In the genomic region with DNA sequence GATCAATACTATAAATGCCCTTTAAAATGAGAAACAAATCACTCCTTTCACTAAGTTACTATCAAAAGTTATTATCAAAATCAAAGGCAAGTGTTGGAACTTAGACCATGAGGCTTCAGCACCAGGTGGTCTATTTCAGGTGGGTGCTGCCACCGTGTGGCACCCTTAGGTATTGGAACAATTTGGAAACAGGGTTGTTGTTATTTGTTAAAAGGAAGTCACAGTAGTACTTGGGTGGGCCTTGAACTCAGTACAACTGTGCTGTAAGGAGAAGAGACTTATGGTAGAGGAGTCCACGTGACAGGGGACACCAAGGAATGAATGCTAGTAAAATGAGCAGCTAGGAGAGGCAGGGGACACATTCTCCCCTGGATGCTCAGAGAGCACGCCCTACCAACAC, we compare ENCODE assay signal across 9 mouse cellular contexts.
A peak's percentile ranks its signal among the peaks of the same experiment; 100 is the strongest.
DNase-seq lines count a peak whose midpoint lies in the region; ATAC-seq and TF ChIP-seq lines count a peak whose summit lies in the region.
"Had no signal": no experiment of that assay in that cellular context is flagged by ENCODE, and none has a peak within 500 bp of the region (broad histone marks: within the 10 kb centered on the region; RNA-seq: fewer than 3 reads in every experiment).

No protein-coding gene starts in this region.

- H3K4me3 ChIP-seq in kidney, embryonic 14.5 days (ENCODE audit: low read length) = no peak overlapping the region
- no peak overlapping the region for H3K4me3 ChIP-seq in CH12.LX (replicated peaks in 1 of 3; ENCODE audit: low read depth in 2 of 3, low read length in 2 of 3, poor library complexity in 1 of 3)
- H3K4me3 ChIP-seq in embryonic facial prominence, embryonic 14.5 days (ENCODE audit: low read depth, low read length) = no peak overlapping the region
- H3K4me3 ChIP-seq in thymus, adult 2 months (ENCODE audit: control insufficient read depth, insufficient read depth, low read length) = no peak overlapping the region
- H3K4me3 ChIP-seq: lung, embryonic 15.5 days had no signal

- H3K4me1 ChIP-seq in kidney, embryonic 14.5 days (ENCODE audit: control insufficient read depth, insufficient read depth, low read length) = no peaks in the 10 kb centered on the region
- H3K4me1 ChIP-seq in CH12.LX (ENCODE audit: control insufficient read depth in 1 of 2, insufficient read depth in 2 of 2) = peaks cover 0 to 5% of the 10 kb centered on the region in 2 experiments; a peak in 1 of 4 replicates
- no peaks in the 10 kb centered on the region for H3K4me1 ChIP-seq in embryonic facial prominence, embryonic 14.5 days (ENCODE audit: control insufficient read depth, insufficient read depth, low read length)
- no peaks in the 10 kb centered on the region for H3K4me1 ChIP-seq in thymus, adult 2 months (replicated peaks; ENCODE audit: control insufficient read depth, insufficient read depth, low read length)
- H3K4me1 ChIP-seq: lung, embryonic 15.5 days had no signal

- peak; percentile 64 to 79 for TF ChIP-seq CTCF in CH12.LX (conservative IDR thresholded peaks at IDR 0.05 in 1 of 2, IDR thresholded peaks at IDR 0.05 in 1 of 2; ENCODE audit: low read depth in 2 of 2, low read length in 2 of 2)
- no peak for TF ChIP-seq CTCF in thymus, adult 2 months (IDR thresholded peaks at IDR 0.05; ENCODE audit: borderline replicate concordance, control insufficient read depth, extremely low read depth, insufficient read depth, low read length, poor library complexity)

- TF ChIP-seq RAD21 in CH12.LX (IDR thresholded peaks at IDR 0.05; ENCODE audit: low read depth, low read length) = peak; percentile 78

- H3K9ac ChIP-seq in kidney, embryonic 14.5 days (ENCODE audit: low read depth, low read length) = no peak overlapping the region
- H3K9ac ChIP-seq in CH12.LX (ENCODE audit: insufficient read depth, low read depth) = no peak overlapping the region
- no peak overlapping the region for H3K9ac ChIP-seq in embryonic facial prominence, embryonic 14.5 days (ENCODE audit: low read depth, low read length)
- H3K9ac ChIP-seq: lung, embryonic 15.5 days had no signal

- in situ Hi-C loops in CH12.LX (cut with MboI; ENCODE audit: low pct_ligation_motif_present, low pct_unique_long_range_greater_than_20kb, low sequenced_read_pairs) = loop anchor here (5.0 to 10.0 kb wide), 3 partner anchors 102 to 307 kb away; no protein-coding TSS in a partner anchor

- H3K4me2 ChIP-seq in kidney, embryonic 14.5 days (replicated peaks; ENCODE audit: low read depth, low read length) = no peak overlapping the region
- no peak overlapping the region for H3K4me2 ChIP-seq in CH12.LX (ENCODE audit: insufficient read depth, low read depth, poor library complexity, severe bottlenecking)
- no peak overlapping the region for H3K4me2 ChIP-seq in embryonic facial prominence, embryonic 14.5 days (ENCODE audit: low read depth, low read length)
- H3K4me2 ChIP-seq: lung, embryonic 15.5 days had no signal

- peak; percentile 64 for DNase-seq in kidney, adult 18-20 months
- peak; percentile 56 for DNase-seq in CH12.LX (ENCODE audit: extremely low read depth)
- DNase-seq in adrenal gland, adult 2 months = peak; percentile 57
- DNase-seq in embryonic facial prominence, embryonic 14.5 days (ENCODE audit: low spot score) = peak; percentile 51
- peak; percentile 64 for DNase-seq in kidney, adult 9 months
- DNase-seq in thymus, adult 2 months = peak; percentile 75

- no peaks in the 10 kb centered on the region for H3K27me3 ChIP-seq in kidney, embryonic 14.5 days (ENCODE audit: control insufficient read depth, insufficient read depth, low read length)
- no peaks in the 10 kb centered on the region for H3K27me3 ChIP-seq in CH12.LX (replicated peaks)
- no peaks in the 10 kb centered on the region for H3K27me3 ChIP-seq in embryonic facial prominence, embryonic 14.5 days (replicated peaks; ENCODE audit: control insufficient read depth, insufficient read depth, low read length)
- H3K27me3 ChIP-seq in thymus, adult 2 months (ENCODE audit: control insufficient read depth, insufficient read depth, low read length) = no peaks in the 10 kb centered on the region
- H3K27me3 ChIP-seq: lung, embryonic 15.5 days had no signal

- H3K36me3 ChIP-seq in kidney, embryonic 14.5 days (ENCODE audit: control insufficient read depth, insufficient read depth, low read length) = peaks cover 13% of the 10 kb centered on the region; the same call in 1 of the 2 replicates
- H3K36me3 ChIP-seq in CH12.LX (replicated peaks in 1 of 2; ENCODE audit: control insufficient read depth in 1 of 2, insufficient read depth in 1 of 2, low read length in 1 of 2) = peaks cover 27 to 76% of the 10 kb centered on the region in 2 experiments
- peaks cover 7% of the 10 kb centered on the region; the same call in 1 of the 2 replicates for H3K36me3 ChIP-seq in embryonic facial prominence, embryonic 14.5 days (ENCODE audit: control insufficient read depth, insufficient read depth, low read length)
- no peaks in the 10 kb centered on the region for H3K36me3 ChIP-seq in thymus, adult 2 months (ENCODE audit: control insufficient read depth, insufficient read depth, low read length)

- no peak for TF ChIP-seq EP300 in CH12.LX (IDR thresholded peaks at IDR 0.05; ENCODE audit: low read length)

- dilution Hi-C loops in CH12.LX (cut with MboI; ENCODE audit: extremely low pct_ligation_motif_present, extremely low pct_unique_long_range_greater_than_20kb, low sequenced_read_pairs) = no loop called here

- no peaks in the 10 kb centered on the region for H3K9me3 ChIP-seq in kidney, embryonic 14.5 days (ENCODE audit: control insufficient read depth, low read length)
- no peaks in the 10 kb centered on the region for H3K9me3 ChIP-seq in CH12.LX (replicated peaks; ENCODE audit: low read length)
- H3K9me3 ChIP-seq in embryonic facial prominence, embryonic 14.5 days (ENCODE audit: control insufficient read depth, low read length) = no peaks in the 10 kb centered on the region
- H3K9me3 ChIP-seq: lung, embryonic 15.5 days had no signal

- no peaks in the 10 kb centered on the region for H3K79me2 ChIP-seq in CH12.LX (replicated peaks; ENCODE audit: control insufficient read depth, extremely low read depth, insufficient read depth, poor library complexity, severe bottlenecking)

- TF ChIP-seq POLR2A in CH12.LX (IDR thresholded peaks at IDR 0.05; ENCODE audit: low read depth, low read length) = no peak
- no peak for TF ChIP-seq POLR2A in thymus, adult 2 months (IDR thresholded peaks at IDR 0.05; ENCODE audit: control insufficient read depth, extremely low read depth, insufficient read depth, low read length, poor library complexity)

- no peak for ATAC-seq in kidney, embryonic 14.5 days (ENCODE audit: low FRiP score, low TSS enrichment)
- peak; percentile 26; the same call in 1 of the 2 replicates for ATAC-seq in embryonic facial prominence, embryonic 14.5 days (ENCODE audit: low read depth)
- ATAC-seq in megakaryocyte, adult 5-6 weeks (ENCODE audit: poor library complexity, severe bottlenecking) = peak; percentile 77

- 39% methylated on average over 3 of the region's 3 CpGs for WGBS in kidney, embryonic 14.5 days
- 38% methylated on average over 3 of the region's 3 CpGs for WGBS in embryonic facial prominence, embryonic 14.5 days
- 52% methylated on average over 3 of the region's 3 CpGs for WGBS in thymus, adult 2 months

- H3K27ac ChIP-seq in kidney, embryonic 14.5 days (ENCODE audit: low read depth, low read length) = no peak overlapping the region
- H3K27ac ChIP-seq in CH12.LX (ENCODE audit: insufficient read depth, low read depth) = no peak overlapping the region
- no peak overlapping the region for H3K27ac ChIP-seq in embryonic facial prominence, embryonic 14.5 days (replicated peaks; ENCODE audit: low read depth, low read length)
- H3K27ac ChIP-seq in thymus, adult 2 months (ENCODE audit: control insufficient read depth, insufficient read depth, low read length) = no peak overlapping the region
- H3K27ac ChIP-seq: lung, embryonic 15.5 days had no signal

TF ChIP-seq in CH12.LX, 34 proteins besides CTCF, POLR2A, EP300 and RAD21:
- TF ChIP-seq UBTF (IDR thresholded peaks at IDR 0.05; ENCODE audit: low read depth, low read length) (no peak), MAX (IDR thresholded peaks at IDR 0.05; ENCODE audit: low read length) (peak; percentile 30), ELF1 (IDR thresholded peaks at IDR 0.05; ENCODE audit: low read depth, low read length) (no peak), MAZ (IDR thresholded peaks at IDR 0.05; ENCODE audit: low read depth, low read length) (no peak), KAT2A (IDR thresholded peaks at IDR 0.05; ENCODE audit: insufficient replicate concordance, low read length) (no peak), SMC3 (IDR thresholded peaks at IDR 0.05; ENCODE audit: low read depth, low read length) (peak; percentile 60), ZNF384 (IDR thresholded peaks at IDR 0.05; ENCODE audit: low read depth, low read length) (no peak), MYC (IDR thresholded peaks at IDR 0.05; ENCODE audit: low read depth, low read length) (peak; percentile 87)
TF ChIP-seq in CH12.LX: peak in this region for 3.
